Mouse (Mus musculus) thymus, adult 2 months (tissue): ENCODE measurements around the gene Gins1.

ENCODE experiments used
- CTCF ChIP-seq: fragments of 200-500 bp; IDR thresholded peaks from 2 replicates; pipeline ENCODE4 v1.5.1; 2012; ENCODE audit warnings: mild to moderate bottlenecking, control low read depth, low read length, moderate library complexity, borderline replicate concordance; ENCODE audit not compliant: control insufficient read depth, poor library complexity, insufficient read depth; ENCODE audit errors: extremely low read depth
- POLR2A ChIP-seq: fragments of 200-500 bp; IDR thresholded peaks from 2 replicates; pipeline ENCODE4 v1.6.1; 2012; ENCODE audit warnings: mild to moderate bottlenecking, low read length, control low read depth, moderate library complexity; ENCODE audit not compliant: control insufficient read depth, poor library complexity, insufficient read depth; ENCODE audit errors: extremely low read depth

DNA sequence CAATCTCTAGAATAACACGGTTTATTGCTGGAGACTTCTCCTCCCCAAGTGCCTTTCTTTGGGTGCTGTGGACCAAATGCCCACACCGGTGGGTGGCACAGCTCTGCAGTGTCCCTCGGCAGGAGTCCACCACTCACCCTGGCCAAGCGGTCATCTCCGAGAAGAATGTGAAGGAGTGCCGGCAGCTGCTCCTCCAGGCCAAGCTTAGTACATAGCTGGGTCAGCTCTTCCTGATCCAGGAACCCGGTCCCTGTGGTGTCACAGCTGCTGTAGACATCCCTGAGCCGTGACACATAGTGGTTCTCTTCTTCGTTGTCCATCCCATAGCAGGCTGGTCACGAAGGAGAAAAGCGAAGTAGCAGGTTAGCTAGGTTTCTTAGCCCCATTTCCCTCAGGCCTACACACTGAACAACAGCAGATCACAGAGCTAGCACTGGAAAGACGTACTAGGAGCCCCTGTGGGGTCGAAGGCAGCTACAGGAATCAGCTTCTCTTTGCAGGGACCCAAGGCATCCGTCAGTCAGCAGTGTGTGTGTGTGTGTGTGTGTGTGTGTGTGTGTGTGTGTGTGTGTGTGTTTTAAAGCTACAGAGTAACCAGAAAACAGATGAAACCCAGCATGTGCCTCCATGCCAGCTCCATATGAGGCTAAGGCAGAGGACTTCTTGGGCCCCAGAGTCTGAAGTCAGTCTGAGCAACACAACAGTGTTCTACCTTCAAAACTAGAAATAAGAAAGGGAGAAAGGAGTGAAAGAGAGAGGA lies 74.8 kb downstream of the Gins1 start:
- TF ChIP-seq CTCF: no peak
- no peak for TF ChIP-seq POLR2A
